Mouse (Mus musculus) erythroblast, embryonic 14.5 days (primary cell): ENCODE data around the gene Adam33. TPM values are rescaled to one million over a fixed set of nuclear protein-coding genes. Genes with fewer than 3 reads are reported as not detected.

Experiments used
- H3K27me3 ChIP-seq: 2 replicates; pipeline ENCODE4 v1.6.1; 2012; ENCODE audit warnings: inconsistent platforms; ENCODE audit not compliant: control insufficient read depth
- H3K36me3 ChIP-seq: 2 replicates; pipeline ENCODE4 v1.6.1; 2012; ENCODE audit warnings: mild to moderate bottlenecking, inconsistent platforms; ENCODE audit not compliant: control insufficient read depth
- H3K4me1 ChIP-seq: 2 replicates; pipeline ENCODE4 v1.6.1; 2012; ENCODE audit warnings: inconsistent platforms; ENCODE audit not compliant: control insufficient read depth
- H3K4me3 ChIP-seq: replicated peaks from 2 replicates; pipeline ENCODE3; 2012; ENCODE audit warnings: moderate library complexity, mild to moderate bottlenecking, inconsistent platforms
- H3K9me3 ChIP-seq: 2 replicates; pipeline ENCODE4 v1.6.1; 2012; ENCODE audit warnings: low read length, inconsistent platforms, mixed read lengths; ENCODE audit not compliant: control insufficient read depth
- GATA1 ChIP-seq: IDR thresholded peaks from 2 replicates; pipeline ENCODE4 v1.6.1; 2012; ENCODE audit warnings: low read length, inconsistent platforms, mixed read lengths
- TAL1 ChIP-seq: IDR thresholded peaks from 3 replicates; pipeline ENCODE4 v1.6.1; 2012; ENCODE audit warnings: low read length, inconsistent platforms, mixed read lengths
- polyA plus RNA-seq: library from polyadenylated mRNA; stranded (reverse); fragments of >175 nt; gene quantifications from 2 replicates; pipeline ENCODE4 v1.2.3, GENCODE M21; 2012

Gene Adam33
- polyA plus RNA-seq, 1 experiment: 0.04 TPM

DNA sequence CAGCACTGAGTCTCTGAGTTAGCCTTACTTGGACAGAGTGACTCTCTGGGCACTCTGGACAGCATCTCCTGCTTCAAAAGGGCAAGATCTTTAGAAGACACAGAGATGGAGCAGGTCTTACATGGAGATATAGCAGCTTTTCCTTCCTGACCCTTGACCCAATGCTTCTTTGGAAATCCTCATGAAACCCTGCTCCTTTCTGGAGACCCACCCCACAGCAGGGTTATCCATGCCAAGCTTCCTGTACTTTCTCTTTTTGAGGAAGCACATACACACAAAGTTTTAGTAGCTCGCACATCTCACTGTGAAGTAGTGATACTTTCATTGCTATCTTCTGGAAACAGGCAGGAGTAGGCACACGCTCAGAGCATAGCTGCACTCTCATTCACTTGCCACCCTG, 38.4 kb downstream of the Adam33 start:
- Histone ChIP-seq H3K4me1 (peaks cover 14% of the 10 kb centered on the region), H3K36me3 (peaks cover 44% of the 10 kb centered on the region), H3K27me3 (no peaks in the 10 kb centered on the region), H3K9me3 (no peaks in the 10 kb centered on the region), H3K4me3 (no peak overlapping the region)
- TF ChIP-seq TAL1: no peak
- no peak for TF ChIP-seq GATA1

DNA sequence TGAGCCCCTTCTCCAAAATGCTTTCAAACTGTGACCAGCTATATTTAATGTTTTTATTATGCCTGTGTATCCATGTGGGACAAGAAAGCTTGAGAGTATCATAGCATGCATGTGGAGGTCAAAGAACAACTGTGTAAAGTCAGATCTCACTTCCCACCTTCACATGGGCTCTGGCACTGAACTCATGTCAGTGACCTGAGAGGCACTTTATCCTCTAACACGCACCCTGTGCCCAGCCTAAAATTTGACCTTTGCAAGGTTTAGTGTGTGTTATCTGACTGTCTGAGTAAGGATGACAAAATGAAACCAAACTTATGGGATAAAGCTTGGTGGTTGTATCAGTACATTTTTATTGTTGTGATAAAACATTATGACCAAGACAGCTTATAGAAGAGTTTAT, 53.0 kb downstream of the Adam33 start:
- Histone ChIP-seq H3K4me1 (peaks cover 14% of the 10 kb centered on the region), H3K27me3 (no peaks in the 10 kb centered on the region), H3K9me3 (no peaks in the 10 kb centered on the region), H3K4me3 (no peak overlapping the region), H3K36me3 (peaks cover 40% of the 10 kb centered on the region)
- TF ChIP-seq TAL1: no peak
- no peak for TF ChIP-seq GATA1

DNA sequence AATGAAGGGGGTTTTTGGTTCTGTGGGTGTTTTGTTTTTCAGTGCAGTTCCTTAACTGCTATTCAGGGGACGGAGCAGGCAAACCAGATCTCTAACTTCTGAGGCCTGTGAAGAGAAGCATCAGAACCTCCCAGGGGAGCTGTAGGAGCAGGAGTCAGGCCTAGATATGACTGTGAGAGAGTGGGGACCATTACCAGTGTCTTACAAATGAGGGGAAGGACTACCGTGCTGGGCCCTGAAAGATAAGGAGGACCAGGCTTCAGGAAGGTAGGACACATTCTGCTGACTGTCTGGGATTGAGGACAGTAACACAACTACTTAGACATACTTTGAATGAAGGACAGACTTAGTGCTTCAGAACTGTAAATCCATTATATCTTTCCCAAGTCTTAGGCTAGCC, 54.5 kb downstream of the Adam33 start:
- Histone ChIP-seq H3K36me3 (peaks cover 41% of the 10 kb centered on the region), H3K9me3 (no peaks in the 10 kb centered on the region), H3K4me3 (no peak overlapping the region), H3K4me1 (peaks cover 14% of the 10 kb centered on the region), H3K27me3 (no peaks in the 10 kb centered on the region)
- TF ChIP-seq TAL1: no peak
- TF ChIP-seq GATA1: no peak

Other genes starting within 250 kb of the Adam33 start
- 0.11 and 0.34 TPM in 2 replicates for gene 4930402H24Rik, start 157.4 kb downstream of the Adam33 start, polyA plus RNA-seq
- 0.09 and 0.11 TPM in 2 replicates for gene Atrn, start 157.3 kb downstream of the Adam33 start, polyA plus RNA-seq
- 0.07 TPM in 1 of 2 replicates, not detected in the other for gene Gfra4, start 20.7 kb downstream of the Adam33 start, polyA plus RNA-seq
- 0.03 and 0.04 TPM in 2 replicates for gene Siglec1, start 23.0 kb upstream of the Adam33 start, polyA plus RNA-seq
- 0.18 and 0.20 TPM in 2 replicates for gene Hspa12b, start 63.5 kb upstream of the Adam33 start, polyA plus RNA-seq
- gene Gm11037, start 69.7 kb upstream of the Adam33 start, polyA plus RNA-seq: not detected in 2 replicates
- gene 1700037H04Rik, start 96.3 kb upstream of the Adam33 start, polyA plus RNA-seq: 219 and 275 TPM in 2 replicates
- 27.7 and 31.8 TPM in 2 replicates for gene Cenpb, start 116.3 kb upstream of the Adam33 start, polyA plus RNA-seq
- 52.6 and 58.1 TPM in 2 replicates for gene Cdc25b, start 123.1 kb upstream of the Adam33 start, polyA plus RNA-seq
- gene Spef1, start 123.5 kb upstream of the Adam33 start, polyA plus RNA-seq: 1.6 and 2.1 TPM in 2 replicates
- 3.0 and 3.9 TPM in 2 replicates for gene Ap5s1, start 143.3 kb upstream of the Adam33 start, polyA plus RNA-seq
- gene Mavs, start 170.2 kb upstream of the Adam33 start, polyA plus RNA-seq: 3.2 and 4.8 TPM in 2 replicates
- gene Pank2, start 198.7 kb upstream of the Adam33 start, polyA plus RNA-seq: 2.3 and 3.0 TPM in 2 replicates